Mouse (Mus musculus) spleen, adult 2 months (tissue): ENCODE results near the gene Nol11.

ENCODE experiments used
- CTCF ChIP-seq: fragments of 200-500 bp; IDR thresholded peaks from 2 replicates; pipeline ENCODE4 v1.5.1; 2011; ENCODE audit warnings: mild to moderate bottlenecking, inconsistent platforms; ENCODE audit not compliant: insufficient read depth, insufficient read length, insufficient replicate concordance; ENCODE audit errors: extremely low read depth
- POLR2A ChIP-seq: fragments of 200-500 bp; IDR thresholded peaks from 2 replicates; pipeline ENCODE4 v1.6.1; 2011; ENCODE audit warnings: low read depth, low read length, inconsistent platforms

GRCm38 (mm10) chr11:107233252-107233890 is 44.2 kb upstream of the Nol11 start:
- TF ChIP-seq CTCF (no peak), POLR2A (no peak)
